In genomic region chr3:96401832-96402501, GRCm38 (mm10) we compare ENCODE assay signal across 9 mouse cellular contexts. TPM values are rescaled to one million over a fixed set of nuclear protein-coding genes. Genes with fewer than 3 reads are reported as not detected.
DNase-seq lines count a peak whose midpoint lies in the region; ATAC-seq and TF ChIP-seq lines count a peak whose summit lies in the region.
"Had no signal": no experiment of that assay in that cellular context is flagged by ENCODE, and none has a peak within 500 bp of the region (broad histone marks: within the 10 kb centered on the region; RNA-seq: fewer than 3 reads in every experiment).

No protein-coding gene starts in this region.

- H3K27me3 ChIP-seq in CH12.LX (replicated peaks) = no peaks in the 10 kb centered on the region
- H3K27me3 ChIP-seq in embryonic facial prominence, embryonic 10.5 days (replicated peaks; ENCODE audit: low read depth, poor library complexity, severe bottlenecking) = peaks cover 100% of the 10 kb centered on the region
- peaks cover 64% of the 10 kb centered on the region for H3K27me3 ChIP-seq in liver, embryonic 14.5 days (ENCODE audit: control insufficient read depth, insufficient read depth, low read length)

- dilution Hi-C loops in CH12.LX (cut with MboI; ENCODE audit: extremely low pct_ligation_motif_present, extremely low pct_unique_long_range_greater_than_20kb, low sequenced_read_pairs) = no loop called here

- H3K79me2 ChIP-seq in CH12.LX (replicated peaks; ENCODE audit: control insufficient read depth, extremely low read depth, insufficient read depth, poor library complexity, severe bottlenecking) = no peaks in the 10 kb centered on the region

- H3K9me3 ChIP-seq in CH12.LX (replicated peaks; ENCODE audit: low read length) = peaks cover 5% of the 10 kb centered on the region
- peaks cover 6% of the 10 kb centered on the region; the same call in 1 of the 2 replicates for H3K9me3 ChIP-seq in embryonic facial prominence, embryonic 10.5 days
- H3K9me3 ChIP-seq in liver, embryonic 14.5 days (ENCODE audit: control insufficient read depth, low read length) = no peaks in the 10 kb centered on the region

- no peak for TF ChIP-seq POLR2A in CH12.LX (IDR thresholded peaks at IDR 0.05; ENCODE audit: low read depth, low read length)

- H3K9ac ChIP-seq in CH12.LX (ENCODE audit: insufficient read depth, low read depth) = no peak overlapping the region
- peak overlapping the region; percentile 59 for H3K9ac ChIP-seq in liver, embryonic 14.5 days (replicated peaks)

- no peak overlapping the region for H3K27ac ChIP-seq in gastrocnemius, adult 2 months
- H3K27ac ChIP-seq in CH12.LX (ENCODE audit: insufficient read depth, low read depth) = no peak overlapping the region
- H3K27ac ChIP-seq in embryonic facial prominence, embryonic 10.5 days (replicated peaks) = no peak overlapping the region
- no peak overlapping the region for H3K27ac ChIP-seq in liver, embryonic 14.5 days

- DNase-seq in gastrocnemius, adult 2 months = peak; percentile 27
- no peak for DNase-seq in gastrocnemius, postnatal 25 days
- DNase-seq in CH12.LX (ENCODE audit: extremely low read depth) = no peak
- peak; percentile 88 for DNase-seq in embryonic facial prominence, embryonic 10.5 days (ENCODE audit: low spot score)
- peak in 2 of 3 experiments; percentile 44 to 57 for DNase-seq in liver, embryonic 14.5 days (ENCODE audit: low read depth in 3 of 3, low spot score in 3 of 3)
- peak; percentile 53 for DNase-seq in retina, embryonic 14.5 days (ENCODE audit: low spot score)
- DNase-seq in urinary bladder, postnatal 14 days (ENCODE audit: low spot score) = no peak

- ATAC-seq in hematopoietic stem cell, adult 5-6 weeks (replicated peaks in 1 of 2; ENCODE audit: insufficient read depth in 1 of 2, low FRiP score in 2 of 2, low TSS enrichment in 1 of 2, low read depth in 1 of 2, poor library complexity in 2 of 2, severe bottlenecking in 2 of 2) = peak; percentile 57 to 60; a peak in 3 of 4 replicates
- peak; percentile 86 for ATAC-seq in liver, embryonic 14.5 days (ENCODE audit: insufficient read depth)

- no peak; the same call in 1 of the 2 replicates for TF ChIP-seq CTCF in gastrocnemius, adult 2 months (IDR thresholded peaks at IDR 0.05)
- no peak for TF ChIP-seq CTCF in CH12.LX (conservative IDR thresholded peaks at IDR 0.05 in 1 of 2, IDR thresholded peaks at IDR 0.05 in 1 of 2; ENCODE audit: low read depth in 2 of 2, low read length in 2 of 2)
- peak; percentile 82 for TF ChIP-seq CTCF in liver, embryonic 14.5 days (IDR thresholded peaks at IDR 0.05; ENCODE audit: low read depth)

- TF ChIP-seq RAD21 in CH12.LX (IDR thresholded peaks at IDR 0.05; ENCODE audit: low read depth, low read length) = no peak

- intact Hi-C loops in gastrocnemius, adult 2 months (cut with DNase I) = no loop called here

- peak overlapping the region; percentile 33 for H3K4me3 ChIP-seq in gastrocnemius, adult 2 months
- no peak overlapping the region for H3K4me3 ChIP-seq in CH12.LX (replicated peaks in 1 of 3; ENCODE audit: low read depth in 2 of 3, low read length in 2 of 3, poor library complexity in 1 of 3)
- H3K4me3 ChIP-seq in embryonic facial prominence, embryonic 10.5 days = peak overlapping the region; percentile 65
- H3K4me3 ChIP-seq in liver, embryonic 14.5 days (ENCODE audit: insufficient read depth in 1 of 2, low read depth in 2 of 2, low read length in 2 of 2) = peak overlapping the region; percentile 58 to 59

- H3K36me3 ChIP-seq in CH12.LX (replicated peaks in 1 of 2; ENCODE audit: control insufficient read depth in 1 of 2, insufficient read depth in 1 of 2, low read length in 1 of 2) = no peaks in the 10 kb centered on the region
- no peaks in the 10 kb centered on the region for H3K36me3 ChIP-seq in embryonic facial prominence, embryonic 10.5 days (replicated peaks)
- no peaks in the 10 kb centered on the region for H3K36me3 ChIP-seq in liver, embryonic 14.5 days (replicated peaks; ENCODE audit: control insufficient read depth, insufficient read depth, low read depth)

- in situ Hi-C loops in CH12.LX (cut with MboI; ENCODE audit: low pct_ligation_motif_present, low pct_unique_long_range_greater_than_20kb, low sequenced_read_pairs) = loop anchor here (10.0 kb wide), 1 partner anchor 133 kb away; no protein-coding TSS in a partner anchor

- TF ChIP-seq EP300 in CH12.LX (IDR thresholded peaks at IDR 0.05; ENCODE audit: low read length) = no peak
- TF ChIP-seq EP300 in liver, embryonic 14.5 days (IDR thresholded peaks at IDR 0.05; ENCODE audit: low read depth) = 0 out of 2 replicates have a peak, but pooled peaks have one; percentile 12

- no peak overlapping the region for H3K4me2 ChIP-seq in CH12.LX (ENCODE audit: insufficient read depth, low read depth, poor library complexity, severe bottlenecking)
- peak overlapping the region; percentile 89 for H3K4me2 ChIP-seq in liver, embryonic 14.5 days (ENCODE audit: low read depth)

- peaks cover 0 to 20% of the 10 kb centered on the region in 2 experiments; a peak in 2 of 4 replicates for H3K4me1 ChIP-seq in CH12.LX (ENCODE audit: control insufficient read depth in 1 of 2, insufficient read depth in 2 of 2)
- H3K4me1 ChIP-seq in embryonic facial prominence, embryonic 10.5 days = peaks cover 13% of the 10 kb centered on the region
- peaks cover 6 to 7% of the 10 kb centered on the region in 2 experiments; a peak in 2 of 4 replicates for H3K4me1 ChIP-seq in liver, embryonic 14.5 days (replicated peaks; ENCODE audit: control insufficient read depth in 2 of 2, insufficient read depth in 2 of 2, low read length in 1 of 2)

- WGBS in embryonic facial prominence, embryonic 10.5 days = under 1% methylated on average over 41 of the region's 41 CpGs
- under 1% methylated on average over 41 of the region's 41 CpGs for WGBS in liver, embryonic 14.5 days (ENCODE audit: insufficient replicate concordance)

TF ChIP-seq in CH12.LX, 34 proteins besides CTCF, POLR2A, EP300 and RAD21:
- no peak for TF ChIP-seq KAT2A (IDR thresholded peaks at IDR 0.05; ENCODE audit: insufficient replicate concordance, low read length)
- TF ChIP-seq TCF12 (IDR thresholded peaks at IDR 0.05; ENCODE audit: low read depth, low read length) = no peak
- TF ChIP-seq TBP (conservative IDR thresholded peaks at IDR 0.05; ENCODE audit: low read depth, low read length) = peak; percentile 96
- no peak for TF ChIP-seq ETS1 (conservative IDR thresholded peaks at IDR 0.05; ENCODE audit: low read depth, low read length)
TF ChIP-seq in CH12.LX: peak in this region for 1.

RNA-seq across cellular contexts. Expression of gene BC107364, which starts 50.1 kb away (rescaled TPM):
- total RNA-seq in gastrocnemius, adult 2 months (2021) = not detected
- not detected for total RNA-seq in gastrocnemius, postnatal 25 days (2021)
- total RNA-seq in CH12.LX (2012; rRNA removed) (0.13 TPM in 1 of 2 replicates, not detected in the other), CH12.LX (2014; rRNA removed) (not detected in 2 replicates)
- not detected in 2 replicates for polyA plus RNA-seq in CH12.LX (2012; ENCODE audit: insufficient read length, low read depth)
- not detected in 2 replicates for polyA plus RNA-seq in embryonic facial prominence, embryonic 10.5 days (2016; fragmentation: Nextera tagmentation; extraction: Ambion mirVana)
- not detected in 2 replicates for total RNA-seq in hematopoietic stem cell, adult 5-6 weeks (2017)
- not detected in 2 replicates for polyA plus RNA-seq in liver, embryonic 14.5 days (2012; rRNA removed)
- polyA plus RNA-seq in liver, embryonic 14.5 days (2014; fragmentation: Nextera tagmentation; extraction: Ambion mirVana) = not detected in 2 replicates
- polyA plus RNA-seq: large intestine, adult 2 months had no signal

Comparison
In these comparisons a context has a peak if more than half of its experiments do, and no peak if none do; other contexts are left out.
1. DNase-seq: peak in gastrocnemius, adult 2 months (single experiment), embryonic facial prominence, embryonic 10.5 days (single experiment), liver, embryonic 14.5 days (2 of 3) and retina, embryonic 14.5 days (single experiment); none in gastrocnemius, postnatal 25 days (single experiment), CH12.LX (single experiment) and urinary bladder, postnatal 14 days (single experiment).
2. H3K4me3 ChIP-seq: peak in gastrocnemius, adult 2 months (single experiment), embryonic facial prominence, embryonic 10.5 days (single experiment) and liver, embryonic 14.5 days (2 of 2); none in CH12.LX (0 of 3).